Mouse (Mus musculus): ENCODE results near the gene Gfod2. TPM values are rescaled to one million over a fixed set of nuclear protein-coding genes. Genes with fewer than 3 reads are reported as not detected.

The Gfod2 gene
- polyA plus RNA-seq, 1 experiment from 2014 or later, result 38.3 TPM

GRCm38 (mm10) chr8:105695080-105695780 lies 63.2 kb downstream of the Gfod2 start:
- no peak for DNase-seq (ENCODE audit: extremely low spot score, low spot score)
- Histone ChIP-seq H3K27me3 (ENCODE audit: poor library complexity, severe bottlenecking) (peaks cover 21% of the 10 kb centered on the region), H3K4me3 (no peak overlapping the region), H3K36me3 (replicated peaks) (peaks cover 37% of the 10 kb centered on the region), H3K27ac (no peak overlapping the region), H3K9me3 (peaks cover 7% of the 10 kb centered on the region), H3K4me1 (peaks cover 24% of the 10 kb centered on the region)
- WGBS, result 82% methylated on average over 30 of the region's 30 CpGs

GRCm38 (mm10) chr8:105694051-105694799 lies 64.2 kb downstream of the Gfod2 start:
- 7% methylated on average over 40 of the region's 40 CpGs for whole genome bisulfite sequencing
- no peak for DNase-seq (ENCODE audit: extremely low spot score, low spot score)
- Histone ChIP-seq H3K4me1 (peaks cover 16% of the 10 kb centered on the region), H3K4me3 (peak overlapping the region; percentile 59), H3K9me3 (peaks cover 7% of the 10 kb centered on the region), H3K27me3 (ENCODE audit: poor library complexity, severe bottlenecking) (peaks cover 28% of the 10 kb centered on the region), H3K27ac (peak overlapping the region; percentile 70; the same call in 1 of the 2 replicates), H3K36me3 (replicated peaks) (peaks cover 34% of the 10 kb centered on the region)

DNA sequence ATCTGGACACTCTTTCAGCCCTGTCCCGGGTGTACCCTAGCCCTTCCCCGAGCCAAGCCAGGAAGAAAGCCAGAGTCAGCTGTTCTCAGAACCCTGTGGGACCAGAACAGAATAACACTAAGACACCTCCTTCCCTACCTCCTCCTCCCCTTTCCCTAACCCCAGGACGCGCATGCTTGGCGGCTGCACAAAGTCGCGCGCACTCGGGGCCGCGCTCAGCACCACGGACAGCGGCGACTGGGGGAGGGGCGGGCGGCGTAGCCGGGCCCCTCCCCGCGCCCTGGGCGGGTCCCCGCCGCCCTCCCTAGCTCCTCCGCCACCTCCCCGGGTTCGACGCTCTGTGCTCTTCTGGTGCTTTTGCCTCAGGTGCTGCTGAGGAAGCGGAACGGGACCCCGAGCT lies 64.8 kb downstream of the Gfod2 start:
- WGBS, result 4% methylated on average over 30 of the region's 30 CpGs
- Histone ChIP-seq H3K9me3 (peaks cover 7% of the 10 kb centered on the region), H3K4me1 (peaks cover 17% of the 10 kb centered on the region), H3K27ac (peak overlapping the region; percentile 70; the same call in 1 of the 2 replicates), H3K27me3 (ENCODE audit: poor library complexity, severe bottlenecking) (peaks cover 28% of the 10 kb centered on the region), H3K36me3 (replicated peaks) (peaks cover 30% of the 10 kb centered on the region), H3K4me3 (peak overlapping the region; percentile 59)
- DNase-seq (ENCODE audit: extremely low spot score, low spot score), result peak; percentile 69

DNA sequence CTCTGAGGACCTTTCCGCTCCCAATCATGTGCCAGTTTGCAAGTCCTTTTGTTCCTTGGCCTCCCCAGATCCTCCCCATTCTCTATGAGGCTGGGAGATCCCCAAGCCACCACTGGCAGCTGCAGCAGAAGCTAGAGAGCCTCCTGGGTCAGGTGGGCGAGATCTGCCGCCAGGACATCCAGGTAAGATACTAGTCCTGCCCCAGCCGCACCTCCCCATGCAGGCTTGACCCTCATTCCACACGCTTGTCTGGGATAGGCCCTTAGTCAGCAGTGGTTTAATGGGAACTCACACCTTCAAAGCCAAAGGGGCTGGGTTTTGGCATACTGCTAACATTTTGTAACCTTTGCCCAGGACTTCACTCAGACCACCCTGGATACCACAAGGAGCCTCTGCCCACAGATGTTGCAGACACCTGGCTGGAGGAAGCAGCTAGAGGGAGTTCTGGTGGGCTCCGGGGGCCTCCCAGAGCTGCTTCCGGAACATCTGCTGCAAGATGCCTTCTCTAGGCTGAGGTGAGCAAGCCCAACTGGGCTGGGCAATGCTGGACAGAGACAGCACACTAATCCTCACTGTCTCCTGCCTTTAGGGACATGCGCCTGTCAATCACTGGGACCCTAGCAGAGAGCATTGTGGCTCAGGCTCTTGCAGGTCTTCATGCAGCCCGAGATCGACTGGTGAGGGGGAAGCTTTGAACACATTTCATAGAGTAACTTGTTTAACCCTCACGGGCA lies 65.8 kb downstream of the Gfod2 start:
- H3K4me3 ChIP-seq, result no peak overlapping the region
- H3K9me3 ChIP-seq, result peaks cover 7% of the 10 kb centered on the region
- WGBS, result 92% methylated on average over 11 of the region's 11 CpGs
- peaks cover 28% of the 10 kb centered on the region for H3K27me3 ChIP-seq (ENCODE audit: poor library complexity, severe bottlenecking)
- no peak overlapping the region for H3K27ac ChIP-seq
- peaks cover 20% of the 10 kb centered on the region for H3K36me3 ChIP-seq (replicated peaks)
- no peak for DNase-seq (ENCODE audit: extremely low spot score, low spot score)
- H3K4me1 ChIP-seq, result peaks cover 17% of the 10 kb centered on the region

GRCm38 (mm10) chr8:105690978-105691377 lies 67.5 kb downstream of the Gfod2 start:
- Histone ChIP-seq H3K36me3 (replicated peaks) (peaks cover 7% of the 10 kb centered on the region), H3K4me3 (no peak overlapping the region), H3K4me1 (peaks cover 22% of the 10 kb centered on the region), H3K9me3 (peaks cover 7% of the 10 kb centered on the region), H3K27ac (no peak overlapping the region), H3K27me3 (ENCODE audit: poor library complexity, severe bottlenecking) (peaks cover 28% of the 10 kb centered on the region)
- 85% methylated on average over 14 of the region's 14 CpGs for WGBS
- DNase-seq (ENCODE audit: extremely low spot score, low spot score), result no peak

DNA sequence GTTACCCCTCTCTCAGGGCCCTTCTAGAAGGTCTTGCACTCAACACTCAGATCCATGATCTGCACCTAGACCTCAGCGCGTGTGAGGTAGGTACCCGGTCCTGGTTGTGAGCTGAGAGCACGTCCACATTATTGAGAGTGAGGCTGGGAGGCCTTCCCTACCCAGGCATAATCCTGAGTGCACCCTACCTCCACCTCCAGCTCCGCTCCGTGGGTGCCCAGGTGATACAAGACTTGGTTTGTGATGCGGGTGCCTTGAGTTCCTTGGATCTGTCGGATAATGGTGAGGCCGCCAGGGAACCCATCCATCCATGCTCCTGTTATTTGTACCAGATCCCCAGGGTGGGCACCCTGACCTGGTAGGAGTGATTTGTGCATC lies 68.5 kb downstream of the Gfod2 start:
- Histone ChIP-seq H3K4me3 (no peak overlapping the region), H3K9me3 (peaks cover 7% of the 10 kb centered on the region), H3K27me3 (ENCODE audit: poor library complexity, severe bottlenecking) (peaks cover 20% of the 10 kb centered on the region), H3K4me1 (peaks cover 30% of the 10 kb centered on the region), H3K27ac (no peak overlapping the region), H3K36me3 (replicated peaks) (peaks cover 7% of the 10 kb centered on the region)
- WGBS, result 89% methylated on average over 9 of the region's 9 CpGs
- DNase-seq (ENCODE audit: extremely low spot score, low spot score), result no peak

GRCm38 (mm10) chr8:105689256-105689982 lies 69.0 kb downstream of the Gfod2 start:
- Histone ChIP-seq H3K27me3 (ENCODE audit: poor library complexity, severe bottlenecking) (peaks cover 15% of the 10 kb centered on the region), H3K36me3 (replicated peaks) (peaks cover 11% of the 10 kb centered on the region), H3K4me1 (peaks cover 26% of the 10 kb centered on the region), H3K9me3 (peaks cover 7% of the 10 kb centered on the region), H3K4me3 (no peak overlapping the region), H3K27ac (no peak overlapping the region)
- 62% methylated on average over 35 of the region's 35 CpGs for WGBS
- DNase-seq (ENCODE audit: extremely low spot score, low spot score), result no peak

DNA sequence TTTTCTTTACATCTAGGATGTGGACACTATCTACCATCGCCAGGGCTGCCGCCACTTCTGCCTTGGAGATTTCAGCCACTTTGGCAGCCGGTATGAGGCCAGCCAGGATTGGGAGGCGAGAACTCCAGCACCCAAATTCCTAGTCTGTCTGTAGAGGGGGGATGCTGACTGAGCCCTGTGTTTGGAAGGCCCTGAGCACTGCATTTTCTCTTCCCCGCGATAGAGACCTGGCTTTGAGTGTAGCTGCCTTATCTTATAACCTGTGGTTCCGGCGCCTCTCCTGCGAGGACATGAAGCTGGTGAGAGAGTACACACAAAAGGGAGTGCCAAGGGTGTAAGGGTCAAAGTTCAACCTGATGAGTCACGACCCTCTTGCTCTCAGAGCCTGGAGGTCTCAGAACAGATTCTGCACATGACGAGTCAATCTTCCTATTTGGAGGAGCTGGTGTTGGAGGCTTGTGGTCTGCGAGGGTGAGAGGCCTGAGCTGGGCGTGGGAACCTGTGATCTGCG lies 70.2 kb downstream of the Gfod2 start:
- H3K36me3 ChIP-seq (replicated peaks), result peaks cover 23% of the 10 kb centered on the region
- 72% methylated on average over 14 of the region's 14 CpGs for WGBS
- peaks cover 7% of the 10 kb centered on the region for H3K9me3 ChIP-seq
- no peak overlapping the region for H3K4me3 ChIP-seq
- no peak for DNase-seq (ENCODE audit: extremely low spot score, low spot score)
- 0 out of 2 replicates have a peak, but pooled peaks cover 8% of the 10 kb centered on the region for H3K27me3 ChIP-seq (ENCODE audit: poor library complexity, severe bottlenecking)
- H3K4me1 ChIP-seq, result peaks cover 15% of the 10 kb centered on the region
- no peak overlapping the region for H3K27ac ChIP-seq

- 0 out of 2 replicates have a peak, but pooled peaks cover 8% of the 10 kb centered on the region for H3K27me3 ChIP-seq (ENCODE audit: poor library complexity, severe bottlenecking)
- no peaks in the 10 kb centered on the region for H3K9me3 ChIP-seq
- DNase-seq (ENCODE audit: extremely low spot score, low spot score), result no peak
- H3K27ac ChIP-seq, result no peak overlapping the region
- H3K4me1 ChIP-seq, result peaks cover 15% of the 10 kb centered on the region
- no peak overlapping the region for H3K4me3 ChIP-seq
- H3K36me3 ChIP-seq (replicated peaks), result peaks cover 24% of the 10 kb centered on the region
- 70% methylated on average over 8 of the region's 8 CpGs for WGBS
These were observed 71.0 kb downstream of the Gfod2 start for GRCm38 (mm10) chr8:105687512-105687911.

DNA sequence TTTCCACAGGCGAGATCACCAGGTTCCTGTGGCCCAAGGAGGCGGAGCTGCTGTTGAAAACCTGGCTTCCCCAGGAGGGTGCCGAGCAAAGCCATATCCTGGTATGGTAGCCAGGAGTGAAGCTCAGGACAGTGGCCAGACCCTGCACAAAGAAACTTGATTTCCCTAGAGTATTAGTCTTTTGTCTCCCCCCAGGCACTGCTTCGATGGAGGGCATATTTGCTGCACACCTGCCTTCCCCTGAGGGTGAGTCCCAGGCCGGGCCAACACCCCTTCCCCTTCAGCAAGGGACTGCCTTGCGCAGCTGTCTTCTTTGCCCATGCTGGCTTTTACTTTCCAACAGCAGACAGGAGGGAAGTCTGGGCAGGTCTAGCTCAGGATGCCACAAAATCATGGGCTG lies 71.9 kb downstream of the Gfod2 start:
- no peak for DNase-seq (ENCODE audit: extremely low spot score, low spot score)
- peaks cover 33% of the 10 kb centered on the region for H3K36me3 ChIP-seq (replicated peaks)
- H3K4me1 ChIP-seq, result peaks cover 15% of the 10 kb centered on the region
- 0 out of 2 replicates have a peak, but pooled peaks cover 8% of the 10 kb centered on the region for H3K27me3 ChIP-seq (ENCODE audit: poor library complexity, severe bottlenecking)
- no peaks in the 10 kb centered on the region for H3K9me3 ChIP-seq
- WGBS, result 74% methylated on average over 6 of the region's 6 CpGs
- H3K4me3 ChIP-seq, result no peak overlapping the region
- H3K27ac ChIP-seq, result no peak overlapping the region

DNA sequence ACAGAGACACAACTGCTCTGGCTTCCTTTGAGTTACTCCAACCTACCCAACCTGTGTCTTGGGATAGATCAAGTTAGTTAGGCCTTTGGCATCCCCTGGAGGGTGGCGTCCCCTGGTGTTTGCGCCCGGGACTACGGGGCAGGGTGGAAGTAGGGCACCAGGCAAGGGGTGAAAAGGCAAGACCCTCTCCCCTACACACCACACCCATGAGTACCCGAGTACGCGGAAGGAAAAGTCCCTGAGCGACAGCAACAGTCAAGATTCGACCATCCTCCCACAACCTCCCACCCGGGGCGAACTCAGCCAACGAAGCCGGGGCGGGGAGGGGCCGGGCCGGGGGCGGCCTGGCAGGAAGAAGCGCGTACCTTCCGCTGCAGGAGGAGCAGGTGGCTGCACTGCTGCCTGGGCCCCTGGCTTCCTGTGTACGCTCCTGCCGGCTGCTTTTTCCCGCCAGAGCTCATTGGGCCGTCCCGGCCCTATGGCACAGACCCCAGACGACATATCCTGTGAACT lies 72.6 kb downstream of the Gfod2 start, which contains the start of gene Carmil2:
Carmil2 (plus strand) TSS at position 479 of the 513 bp plus-strand sequence.
- Histone ChIP-seq H3K9me3 (no peaks in the 10 kb centered on the region), H3K4me1 (peaks cover 15% of the 10 kb centered on the region), H3K4me3 (peak within 1 kb of the TSS; percentile 21), H3K36me3 (replicated peaks) (peaks cover 40% of the 10 kb centered on the region), H3K27ac (peak within 1 kb of the TSS; percentile 11; the same call in 1 of the 2 replicates), H3K27me3 (ENCODE audit: poor library complexity, severe bottlenecking) (0 out of 2 replicates have a peak, but pooled peaks cover 8% of the 10 kb centered on the region)
- no peak for DNase-seq (ENCODE audit: extremely low spot score, low spot score)
- WGBS, result 14% methylated on average over 26 of the region's 26 CpGs

DNA sequence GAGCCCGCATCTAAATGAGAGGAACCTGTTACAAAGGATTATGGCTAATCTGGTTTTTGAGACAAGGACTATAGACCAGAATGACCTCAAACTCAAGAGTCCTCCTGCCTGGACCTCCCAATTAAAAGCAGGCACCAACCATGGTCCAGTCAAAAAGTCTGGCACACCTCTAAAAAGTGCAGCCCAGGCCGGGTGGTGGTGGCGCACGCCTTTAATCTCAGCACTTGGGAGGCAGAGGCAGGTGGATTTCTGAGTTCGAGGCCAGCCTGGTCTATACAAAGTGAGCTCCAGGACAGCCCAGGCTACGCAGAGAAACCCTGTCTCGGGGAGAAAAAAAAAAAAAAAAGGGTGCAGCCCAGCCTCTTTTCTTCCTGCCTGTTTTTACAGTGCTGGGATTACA lies 73.1 kb downstream of the Gfod2 start:
- H3K4me3 ChIP-seq, result no peak overlapping the region
- no peaks in the 10 kb centered on the region for H3K9me3 ChIP-seq
- WGBS, result 87% methylated on average over 7 of the region's 7 CpGs
- H3K27me3 ChIP-seq (ENCODE audit: poor library complexity, severe bottlenecking), result 0 out of 2 replicates have a peak, but pooled peaks cover 8% of the 10 kb centered on the region
- H3K36me3 ChIP-seq (replicated peaks), result peaks cover 46% of the 10 kb centered on the region
- no peak for DNase-seq (ENCODE audit: extremely low spot score, low spot score)
- H3K4me1 ChIP-seq, result peaks cover 15% of the 10 kb centered on the region
- no peak overlapping the region for H3K27ac ChIP-seq

Data from forebrain, embryonic 10.5 days (tissue).